Mouse (Mus musculus) left cerebral cortex, adult 8-10 months (tissue): ENCODE results near the gene Myadm. TPM values are rescaled to one million over a fixed set of nuclear protein-coding genes. Genes with fewer than 3 reads are reported as not detected.
"Not testable (repeated sequence)": the region's sequence is repeated elsewhere in the genome, so short reads cannot be mapped to it uniquely, and the experiment has no call there.

ENCODE experiments used
- DNase-seq, 2 experiments: peaks; one replicate each; pipeline ENCODE4 v3.0.0; 2022; ENCODE audit warnings: low spot score in 2 of 2
- total RNA-seq, 4 experiments: library from RNA; stranded (reverse); gene quantifications; 2 replicates each; pipeline ENCODE4 v1.2.4; 2022

Gene Myadm
- total RNA-seq = 10 to 100 TPM; 42.1 to 50.5 (median 47.1) TPM

- DNase-seq = peak; percentile 59 to 69
Observed at GRCm38 (mm10) chr7:3288976-3289970, at the start of gene Myadm, which contains the start of gene Prkcg. Gene Myadm, plus strand, starts transcription at chr7:3289080. Gene Prkcg, plus strand, starts transcription at chr7:3289179.

GRCm38 (mm10) chr7:3239193-3239592 is 49.7 kb upstream of the Myadm start:
- no peak for DNase-seq

GRCm38 (mm10) chr7:3260701-3261100 is 28.2 kb upstream of the Myadm start:
- no peak for DNase-seq

GRCm38 (mm10) chr7:3261446-3261845 is 27.4 kb upstream of the Myadm start:
- DNase-seq = no peak

GRCm38 (mm10) chr7:3262789-3263188 is 26.1 kb upstream of the Myadm start:
- DNase-seq = no peak

- DNase-seq = no peak
Observed at GRCm38 (mm10) chr7:3264390-3265022, 24.4 kb upstream of the Myadm start.

- DNase-seq = no peak
Observed at GRCm38 (mm10) chr7:3265311-3265710, 23.6 kb upstream of the Myadm start.

- DNase-seq = no peak
Observed at GRCm38 (mm10) chr7:3267261-3267660, 21.6 kb upstream of the Myadm start.

GRCm38 (mm10) chr7:3267888-3268287 is 21.0 kb upstream of the Myadm start:
- no peak for DNase-seq

GRCm38 (mm10) chr7:3268291-3268690 is 20.6 kb upstream of the Myadm start:
- no peak for DNase-seq

GRCm38 (mm10) chr7:3272206-3272605 is 16.7 kb upstream of the Myadm start:
- DNase-seq = no peak

GRCm38 (mm10) chr7:3275455-3276170 is 13.3 kb upstream of the Myadm start:
- DNase-seq = no peak

- not testable (repeated sequence) for DNase-seq
Observed at GRCm38 (mm10) chr7:3276781-3277180, 12.1 kb upstream of the Myadm start.

GRCm38 (mm10) chr7:3280080-3280653 is 8.7 kb upstream of the Myadm start:
- DNase-seq = no peak

- DNase-seq = no peak
Observed at GRCm38 (mm10) chr7:3280654-3281153, 8.2 kb upstream of the Myadm start.

GRCm38 (mm10) chr7:3281741-3282140 is 7.1 kb upstream of the Myadm start:
- DNase-seq = no peak

- DNase-seq = no peak
Observed at GRCm38 (mm10) chr7:3283081-3283875, 5.6 kb upstream of the Myadm start.

GRCm38 (mm10) chr7:3284604-3285003 is 4.3 kb upstream of the Myadm start:
- no peak for DNase-seq

- DNase-seq = no peak
Observed at GRCm38 (mm10) chr7:3286036-3286435, 2.8 kb upstream of the Myadm start.

- no peak for DNase-seq
Observed at GRCm38 (mm10) chr7:3287186-3287585, 1.7 kb upstream of the Myadm start.
